Mouse (Mus musculus): ENCODE data around the gene Usp22. TPM values are rescaled to one million over a fixed set of nuclear protein-coding genes. Genes with fewer than 3 reads are reported as not detected.
A peak's percentile ranks its signal among the peaks of the same experiment; 100 is the strongest.

The Usp22 gene
- total RNA-seq, 1 experiment: 111 TPM

DNA sequence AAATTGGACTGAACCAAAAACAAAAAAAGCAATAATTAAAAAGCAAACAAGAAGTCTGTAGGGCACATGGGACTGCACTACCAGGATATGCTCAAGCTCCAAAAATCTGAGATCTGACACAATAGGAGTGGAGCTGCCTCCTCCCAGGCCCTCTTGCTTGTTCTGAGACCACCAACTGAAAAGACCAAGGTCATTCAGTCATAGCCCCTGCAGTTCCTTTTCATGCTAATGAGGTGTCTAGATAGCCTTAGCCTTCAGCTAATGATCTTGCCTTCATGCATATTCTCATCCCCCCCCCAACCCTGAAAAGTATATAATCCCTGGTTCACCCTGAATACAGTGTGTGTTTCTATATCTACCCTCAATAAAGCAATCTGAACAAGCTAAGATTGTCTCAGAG, 6.8 kb upstream of the Usp22 start:
- TF ChIP-seq HCFC1 (IDR thresholded peaks at IDR 0.05; ENCODE audit: borderline replicate concordance, insufficient read depth, low read length): no peak
- TF ChIP-seq ZNF384 (IDR thresholded peaks at IDR 0.05; ENCODE audit: low read depth, low read length): no peak
- TF ChIP-seq ZC3H11A (IDR thresholded peaks at IDR 0.05; ENCODE audit: borderline replicate concordance, low read depth, low read length): no peak
- no peak for TF ChIP-seq MAFK (IDR thresholded peaks at IDR 0.05; ENCODE audit: insufficient read depth, low read depth, low read length)
- no peak for TF ChIP-seq CHD2 (IDR thresholded peaks at IDR 0.05; ENCODE audit: low read depth, low read length)
- peaks cover 8 to 10% of the 10 kb centered on the region in 2 experiments; a peak in 3 of 4 replicates for H3K4me1 ChIP-seq (ENCODE audit: control insufficient read depth in 2 of 2, insufficient read depth in 2 of 2, low read length in 2 of 2, poor library complexity in 1 of 2)
- no peak overlapping the region for H3K9ac ChIP-seq (ENCODE audit: insufficient read depth, low read depth, low read length, poor library complexity, severe bottlenecking)
- in situ Hi-C loops (cut with MboI; ENCODE audit: low sequenced_read_pairs in 2 of 2, unreplicated experiment in 2 of 2): no loop called here
- no peak overlapping the region for H3K27ac ChIP-seq (ENCODE audit: insufficient read depth, low read depth, low read length, poor library complexity, severe bottlenecking)
- no peaks in the 10 kb centered on the region for H3K36me3 ChIP-seq (ENCODE audit: control insufficient read depth, insufficient read depth, low read length, poor library complexity, severe bottlenecking)
- H3K9me3 ChIP-seq (ENCODE audit: control insufficient read depth, insufficient read depth, low read depth, low read length): no peaks in the 10 kb centered on the region
- DNase-seq (ENCODE audit: low read depth, low spot score): no peak
- H3K4me3 ChIP-seq (ENCODE audit: insufficient read depth in 1 of 2, low read depth in 1 of 2, low read length in 2 of 2, poor library complexity in 1 of 2, severe bottlenecking in 1 of 2): no peak overlapping the region

DNA sequence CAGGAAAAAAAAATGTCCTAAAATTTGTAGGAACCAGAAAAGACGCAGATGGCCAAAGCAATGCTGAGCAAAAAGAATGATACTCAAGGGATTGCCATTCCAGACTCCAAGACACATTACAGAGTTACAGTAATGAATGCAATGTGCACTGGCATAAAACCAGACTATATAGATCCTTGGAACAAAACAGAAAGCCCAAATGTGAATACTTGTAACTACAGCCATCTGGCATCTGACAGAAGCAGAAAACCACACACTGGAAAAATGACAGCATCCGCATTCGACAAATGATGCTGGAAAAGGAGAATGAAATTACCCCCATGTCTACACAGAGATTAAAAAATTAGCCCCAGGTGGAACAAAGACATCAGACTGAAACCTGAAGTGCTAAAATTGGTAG, 5.5 kb upstream of the Usp22 start:
- DNase-seq (ENCODE audit: low read depth, low spot score): no peak
- Histone ChIP-seq H3K4me3 (ENCODE audit: insufficient read depth in 1 of 2, low read depth in 1 of 2, low read length in 2 of 2, poor library complexity in 1 of 2, severe bottlenecking in 1 of 2) (no peak overlapping the region), H3K36me3 (ENCODE audit: control insufficient read depth, insufficient read depth, low read length, poor library complexity, severe bottlenecking) (no peaks in the 10 kb centered on the region), H3K9ac (ENCODE audit: insufficient read depth, low read depth, low read length, poor library complexity, severe bottlenecking) (no peak overlapping the region), H3K9me3 (ENCODE audit: control insufficient read depth, insufficient read depth, low read depth, low read length) (no peaks in the 10 kb centered on the region), H3K4me1 (ENCODE audit: control insufficient read depth in 2 of 2, insufficient read depth in 2 of 2, low read length in 2 of 2, poor library complexity in 1 of 2) (peaks cover 10 to 14% of the 10 kb centered on the region in 2 experiments), H3K27ac (ENCODE audit: insufficient read depth, low read depth, low read length, poor library complexity, severe bottlenecking) (no peak overlapping the region)
- no peak for TF ChIP-seq ZNF384 (IDR thresholded peaks at IDR 0.05; ENCODE audit: low read depth, low read length)
- TF ChIP-seq HCFC1 (IDR thresholded peaks at IDR 0.05; ENCODE audit: borderline replicate concordance, insufficient read depth, low read length): no peak
- no peak for TF ChIP-seq CHD2 (IDR thresholded peaks at IDR 0.05; ENCODE audit: low read depth, low read length)
- TF ChIP-seq ZC3H11A (IDR thresholded peaks at IDR 0.05; ENCODE audit: borderline replicate concordance, low read depth, low read length): no peak
- no peak for TF ChIP-seq MAFK (IDR thresholded peaks at IDR 0.05; ENCODE audit: insufficient read depth, low read depth, low read length)
- in situ Hi-C loops (cut with MboI; ENCODE audit: low sequenced_read_pairs in 2 of 2, unreplicated experiment in 2 of 2): no loop called here

DNA sequence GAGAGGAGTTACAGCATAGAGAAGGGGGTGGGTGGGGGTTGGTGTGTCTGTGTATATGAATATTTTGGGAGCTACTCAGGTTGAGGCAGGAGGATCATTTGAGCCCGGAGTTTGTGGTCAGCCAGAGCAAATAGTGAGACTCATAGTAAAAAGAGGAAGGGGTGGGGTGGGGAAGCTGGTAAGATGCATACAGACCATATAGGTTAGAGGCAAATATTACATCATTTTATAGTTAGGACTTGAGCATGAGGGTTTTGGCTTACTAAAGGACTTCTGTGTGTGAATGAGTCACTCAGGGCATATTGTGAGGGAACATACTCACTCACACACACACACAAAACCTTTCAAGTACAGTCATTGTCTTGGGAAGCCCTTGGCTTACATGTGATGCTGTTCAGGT, 1.5 kb upstream of the Usp22 start:
- H3K9me3 ChIP-seq (ENCODE audit: control insufficient read depth, insufficient read depth, low read depth, low read length): no peaks in the 10 kb centered on the region
- H3K27ac ChIP-seq (ENCODE audit: insufficient read depth, low read depth, low read length, poor library complexity, severe bottlenecking): no peak overlapping the region
- no peaks in the 10 kb centered on the region; the same call in 1 of the 2 replicates for H3K36me3 ChIP-seq (ENCODE audit: control insufficient read depth, insufficient read depth, low read length, poor library complexity, severe bottlenecking)
- no peak for DNase-seq (ENCODE audit: low read depth, low spot score)
- in situ Hi-C loops (cut with MboI; ENCODE audit: low sequenced_read_pairs in 2 of 2, unreplicated experiment in 2 of 2): no loop called here
- no peak overlapping the region for H3K9ac ChIP-seq (ENCODE audit: insufficient read depth, low read depth, low read length, poor library complexity, severe bottlenecking)
- no peak overlapping the region for H3K4me3 ChIP-seq (ENCODE audit: insufficient read depth in 1 of 2, low read depth in 1 of 2, low read length in 2 of 2, poor library complexity in 1 of 2, severe bottlenecking in 1 of 2)
- peaks cover 4 to 16% of the 10 kb centered on the region in 2 experiments for H3K4me1 ChIP-seq (ENCODE audit: control insufficient read depth in 2 of 2, insufficient read depth in 2 of 2, low read length in 2 of 2, poor library complexity in 1 of 2)
- TF ChIP-seq HCFC1 (IDR thresholded peaks at IDR 0.05; ENCODE audit: borderline replicate concordance, insufficient read depth, low read length) (no peak), ZC3H11A (IDR thresholded peaks at IDR 0.05; ENCODE audit: borderline replicate concordance, low read depth, low read length) (no peak), MAFK (IDR thresholded peaks at IDR 0.05; ENCODE audit: insufficient read depth, low read depth, low read length) (no peak)

DNA sequence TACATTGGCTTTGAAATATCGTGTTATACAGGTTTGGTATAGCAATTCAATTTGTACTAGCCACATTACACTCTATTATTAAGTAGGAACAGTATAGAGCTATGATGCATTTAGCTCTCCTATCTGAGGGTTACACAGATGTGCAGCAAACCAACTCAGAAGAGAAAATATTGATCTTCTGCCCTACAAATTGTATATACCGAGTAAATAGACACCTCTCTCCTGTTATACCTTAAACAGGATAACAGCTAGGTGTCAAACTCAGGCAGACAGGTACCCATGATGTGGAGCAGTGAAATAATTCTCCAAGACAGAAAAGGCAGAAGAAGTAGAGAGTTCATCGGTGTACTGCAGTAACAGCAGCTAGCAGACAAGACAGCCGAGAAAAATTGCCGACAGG, 923 bp upstream of the Usp22 start:
- Histone ChIP-seq H3K36me3 (ENCODE audit: control insufficient read depth, insufficient read depth, low read length, poor library complexity, severe bottlenecking) (no peaks in the 10 kb centered on the region; the same call in 1 of the 2 replicates), H3K9me3 (ENCODE audit: control insufficient read depth, insufficient read depth, low read depth, low read length) (no peaks in the 10 kb centered on the region), H3K4me1 (ENCODE audit: control insufficient read depth in 2 of 2, insufficient read depth in 2 of 2, low read length in 2 of 2, poor library complexity in 1 of 2) (peaks cover 3 to 14% of the 10 kb centered on the region in 2 experiments; a peak in 3 of 4 replicates), H3K4me3 (ENCODE audit: insufficient read depth in 1 of 2, low read depth in 1 of 2, low read length in 2 of 2, poor library complexity in 1 of 2, severe bottlenecking in 1 of 2) (peak overlapping the region in 1 of 2 experiments; percentile 47; a peak in 2 of 4 replicates), H3K9ac (ENCODE audit: insufficient read depth, low read depth, low read length, poor library complexity, severe bottlenecking) (no peak overlapping the region), H3K27ac (ENCODE audit: insufficient read depth, low read depth, low read length, poor library complexity, severe bottlenecking) (no peak overlapping the region)
- TF ChIP-seq ZNF384 (IDR thresholded peaks at IDR 0.05; ENCODE audit: low read depth, low read length) (no peak), ZC3H11A (IDR thresholded peaks at IDR 0.05; ENCODE audit: borderline replicate concordance, low read depth, low read length) (no peak), CHD2 (IDR thresholded peaks at IDR 0.05; ENCODE audit: low read depth, low read length) (no peak), HCFC1 (IDR thresholded peaks at IDR 0.05; ENCODE audit: borderline replicate concordance, insufficient read depth, low read length) (no peak), MAFK (IDR thresholded peaks at IDR 0.05; ENCODE audit: insufficient read depth, low read depth, low read length) (no peak)
- DNase-seq (ENCODE audit: low read depth, low spot score): no peak
- in situ Hi-C loops (cut with MboI; ENCODE audit: low sequenced_read_pairs in 2 of 2, unreplicated experiment in 2 of 2): no loop called here
